Mouse (Mus musculus): ENCODE measurements around the gene Snx6. TPM values are rescaled to one million over a fixed set of nuclear protein-coding genes. Genes with fewer than 3 reads are reported as not detected.
"Not testable (repeated sequence)": the region's sequence is repeated elsewhere in the genome, so short reads cannot be mapped to it uniquely, and the experiment has no call there.

Snx6 gene
- total and polyA plus RNA-seq, 3 experiments, result 12.3 to 27.8 (median 26.4) TPM

DNA sequence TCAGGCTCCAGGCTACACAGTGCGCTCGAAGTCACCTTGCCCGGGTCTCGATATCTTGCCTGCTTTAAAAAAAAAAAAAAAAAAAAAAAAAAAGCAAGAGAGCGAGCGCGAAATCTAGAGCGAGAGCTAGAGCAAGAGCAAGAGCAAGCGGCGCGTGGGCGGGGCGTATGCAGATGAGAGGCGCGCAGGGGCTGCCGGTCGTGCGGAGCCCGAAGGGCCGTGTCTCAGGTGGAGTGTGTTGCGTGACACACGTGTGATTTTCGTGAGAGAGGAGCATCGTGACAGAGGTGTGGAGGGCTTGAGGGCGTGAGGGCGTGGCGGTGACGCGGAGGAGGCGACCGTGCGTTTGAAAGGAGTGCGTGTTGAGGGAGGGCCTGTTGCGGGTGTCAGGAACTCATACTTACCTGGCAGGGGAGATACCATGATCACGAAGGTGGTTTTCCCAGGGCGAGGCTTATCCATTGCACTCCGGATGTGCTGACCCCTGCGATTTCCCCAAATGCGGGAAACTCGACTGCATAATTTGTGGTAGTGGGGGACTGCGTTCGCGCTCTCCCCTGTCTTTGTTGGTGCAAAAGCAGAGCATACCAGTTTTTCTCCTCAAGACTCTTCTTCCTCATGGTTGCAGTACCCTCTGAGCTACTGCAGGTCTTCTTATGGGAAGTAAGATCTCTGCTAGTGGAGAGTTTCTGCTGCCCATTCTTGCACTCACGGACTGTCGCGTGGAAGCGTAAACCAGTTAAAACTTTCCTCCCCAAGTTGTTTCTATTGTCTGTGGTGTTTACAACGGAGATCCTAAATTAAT, 81.5 kb downstream of the Snx6 start:
- H3K4me1 ChIP-seq (ENCODE audit: control insufficient read depth, insufficient read depth, low read length); H3K4me3 ChIP-seq; H3K27ac ChIP-seq; H3K79me2 ChIP-seq (replicated peaks; ENCODE audit: control insufficient read depth, insufficient read depth, low read length); H3K27me3 ChIP-seq (ENCODE audit: control insufficient read depth, insufficient read depth, low read length); intact Hi-C loops (cut with DNase I); H3K9ac ChIP-seq (ENCODE audit: low read depth, low read length); H3K36me3 ChIP-seq (ENCODE audit: control insufficient read depth, insufficient read depth, low read length): not testable (repeated sequence)
- peak; percentile 55 to 66 for DNase-seq
- under 1% methylated on average over 9 of the region's 48 CpGs for WGBS

DNA sequence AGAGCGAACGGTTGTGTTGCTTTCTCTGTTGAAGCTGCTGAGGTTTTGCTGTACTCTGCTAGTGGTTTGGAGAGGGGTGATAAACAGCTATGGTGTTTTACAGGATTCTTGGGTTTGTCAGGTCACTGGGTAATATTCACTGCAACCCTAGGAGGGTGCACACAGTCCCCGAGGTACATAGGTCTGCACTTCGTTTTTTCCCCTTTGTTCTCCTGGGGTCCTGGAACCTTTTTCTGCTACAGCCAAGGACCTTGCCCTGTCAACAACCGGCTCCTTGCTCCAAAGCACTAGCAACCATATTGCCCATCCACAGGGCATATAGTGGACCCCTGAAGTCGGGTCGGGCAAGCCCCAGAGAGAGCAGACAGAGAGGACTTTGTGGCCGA, 85.0 kb downstream of the Snx6 start:
- H3K27me3 ChIP-seq (ENCODE audit: control insufficient read depth, insufficient read depth, low read length); intact Hi-C loops (cut with DNase I); H3K79me2 ChIP-seq (replicated peaks; ENCODE audit: control insufficient read depth, insufficient read depth, low read length); H3K27ac ChIP-seq; H3K9ac ChIP-seq (ENCODE audit: low read depth, low read length); H3K4me1 ChIP-seq (ENCODE audit: control insufficient read depth, insufficient read depth, low read length); DNase-seq; H3K4me3 ChIP-seq; H3K36me3 ChIP-seq (ENCODE audit: control insufficient read depth, insufficient read depth, low read length): not testable (repeated sequence)
- WGBS, result under 1% methylated on average over 4 of the region's 8 CpGs

DNA sequence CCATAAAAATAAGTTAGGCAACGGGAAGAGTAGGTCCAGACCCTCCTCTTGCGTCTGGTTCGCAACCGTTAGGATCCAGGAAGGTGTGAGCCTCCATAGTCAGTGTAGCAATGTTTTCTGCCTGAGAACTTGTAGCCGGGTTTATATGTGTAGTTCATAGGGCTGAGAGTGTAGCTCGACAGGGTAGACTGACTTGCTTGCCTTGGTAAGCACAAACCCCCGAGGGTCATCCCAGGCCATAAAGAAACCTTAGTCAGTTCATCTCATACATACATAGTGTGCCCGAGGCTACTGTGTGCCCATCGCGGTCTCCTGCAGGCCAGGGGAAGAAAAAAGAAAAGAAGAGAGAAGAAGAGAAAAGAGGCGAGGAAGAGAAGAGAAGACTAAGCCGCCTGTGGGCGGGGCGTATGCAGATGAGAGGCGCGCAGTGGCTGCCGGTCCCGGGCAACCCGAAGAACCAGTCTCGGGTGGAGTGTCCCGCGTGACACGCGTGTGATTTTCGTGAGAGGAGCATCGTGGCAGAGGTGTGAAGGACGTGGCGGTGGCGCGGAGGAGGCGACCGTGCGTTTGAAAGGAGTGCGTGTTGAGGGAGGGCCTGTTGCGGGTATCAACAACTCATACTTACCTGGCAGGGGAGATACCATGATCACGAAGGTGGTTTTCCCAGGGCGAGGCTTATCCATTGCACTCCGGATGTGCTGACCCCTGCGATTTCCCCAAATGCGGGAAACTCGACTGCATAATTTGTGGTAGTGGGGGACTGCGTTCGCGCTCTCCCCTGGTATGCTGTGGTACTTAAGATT, 85.6 kb downstream of the Snx6 start:
- H3K4me1 ChIP-seq (ENCODE audit: control insufficient read depth, insufficient read depth, low read length); H3K79me2 ChIP-seq (replicated peaks; ENCODE audit: control insufficient read depth, insufficient read depth, low read length); H3K27me3 ChIP-seq (ENCODE audit: control insufficient read depth, insufficient read depth, low read length); H3K4me3 ChIP-seq; DNase-seq; intact Hi-C loops (cut with DNase I); H3K36me3 ChIP-seq (ENCODE audit: control insufficient read depth, insufficient read depth, low read length); H3K27ac ChIP-seq; H3K9ac ChIP-seq (ENCODE audit: low read depth, low read length): not testable (repeated sequence)
- 0% methylated on average over 10 of the region's 44 CpGs for WGBS

DNA sequence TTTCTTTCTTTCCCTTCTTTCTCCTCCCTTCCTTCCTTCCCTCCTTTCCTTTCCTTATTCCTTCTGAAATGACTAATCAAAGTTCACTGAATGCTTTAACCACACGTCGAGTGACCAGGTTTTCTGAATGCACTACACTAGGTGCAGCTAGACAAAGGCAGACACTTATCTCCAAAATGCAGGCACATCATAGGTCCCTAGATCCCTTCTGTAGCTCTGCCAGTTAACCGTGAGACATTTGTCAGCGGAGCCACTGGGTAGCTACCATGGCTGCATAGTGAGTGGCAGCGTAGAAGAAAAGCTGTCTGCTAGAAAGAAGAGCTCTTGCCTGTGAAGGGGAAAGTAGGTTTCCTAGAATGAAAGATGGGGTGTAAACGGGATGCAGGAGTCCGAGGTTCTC, 96.1 kb downstream of the Snx6 start:
- Histone ChIP-seq H3K36me3 (ENCODE audit: control insufficient read depth, insufficient read depth, low read length) (no peaks in the 10 kb centered on the region), H3K27ac (no peak overlapping the region), H3K79me2 (replicated peaks; ENCODE audit: control insufficient read depth, insufficient read depth, low read length) (no peaks in the 10 kb centered on the region), H3K9ac (ENCODE audit: low read depth, low read length) (no peak overlapping the region), H3K27me3 (ENCODE audit: control insufficient read depth, insufficient read depth, low read length) (no peaks in the 10 kb centered on the region), H3K4me3 (no peak overlapping the region), H3K4me1 (ENCODE audit: control insufficient read depth, insufficient read depth, low read length) (no peaks in the 10 kb centered on the region)
- intact Hi-C loops (cut with DNase I), result loop anchor here (5.0 kb wide), 1 partner anchor 163 kb away; the partner anchor contains the start of gene Cfl2
- DNase-seq, result no peak
- 65% methylated on average over 7 of the region's 7 CpGs for WGBS
- no peak for TF ChIP-seq CTCF (IDR thresholded peaks at IDR 0.05)
- no peak for TF ChIP-seq EP300 (IDR thresholded peaks at IDR 0.05; ENCODE audit: insufficient read depth, low read depth, low read length)
- no peak for TF ChIP-seq POLR2A (IDR thresholded peaks at IDR 0.05; ENCODE audit: insufficient read depth, low read depth, low read length)

DNA sequence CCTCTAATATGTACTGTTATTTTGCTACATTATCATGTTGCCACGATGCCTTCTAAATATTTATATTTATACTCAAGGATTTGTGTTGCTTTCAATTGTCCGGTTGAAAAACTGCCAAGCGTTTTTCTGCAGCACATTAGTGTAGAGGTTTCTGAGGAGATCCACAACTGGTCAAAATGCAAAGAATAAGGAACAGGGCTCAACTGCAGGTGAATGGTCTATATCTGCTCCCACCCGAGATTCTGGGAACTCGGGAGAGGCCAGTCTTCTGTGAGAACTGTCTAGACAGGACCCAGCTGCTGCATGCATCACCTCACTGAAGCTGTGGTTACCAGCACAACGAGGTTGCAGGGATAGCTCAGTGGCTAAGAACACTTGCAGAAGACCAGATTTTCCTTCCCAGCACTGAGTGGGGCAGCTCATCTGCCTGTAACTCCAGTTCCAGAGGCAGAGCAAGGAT, 97.7 kb downstream of the Snx6 start:
- no peaks in the 10 kb centered on the region for H3K36me3 ChIP-seq (ENCODE audit: control insufficient read depth, insufficient read depth, low read length)
- H3K27me3 ChIP-seq (ENCODE audit: control insufficient read depth, insufficient read depth, low read length), result no peaks in the 10 kb centered on the region
- no peak overlapping the region for H3K9ac ChIP-seq (ENCODE audit: low read depth, low read length)
- DNase-seq, result no peak
- TF ChIP-seq EP300 (IDR thresholded peaks at IDR 0.05; ENCODE audit: insufficient read depth, low read depth, low read length) (no peak), POLR2A (IDR thresholded peaks at IDR 0.05; ENCODE audit: insufficient read depth, low read depth, low read length) (no peak), CTCF (IDR thresholded peaks at IDR 0.05) (no peak)
- 36% methylated on average over 6 of the region's 6 CpGs for WGBS
- no peak overlapping the region for H3K4me3 ChIP-seq
- intact Hi-C loops (cut with DNase I), result loop anchor here (5.0 kb wide), 1 partner anchor 164 kb away; the partner anchor contains the start of gene Cfl2
- no peaks in the 10 kb centered on the region for H3K4me1 ChIP-seq (ENCODE audit: control insufficient read depth, insufficient read depth, low read length)
- no peaks in the 10 kb centered on the region for H3K79me2 ChIP-seq (replicated peaks; ENCODE audit: control insufficient read depth, insufficient read depth, low read length)
- H3K27ac ChIP-seq, result no peak overlapping the region

DNA sequence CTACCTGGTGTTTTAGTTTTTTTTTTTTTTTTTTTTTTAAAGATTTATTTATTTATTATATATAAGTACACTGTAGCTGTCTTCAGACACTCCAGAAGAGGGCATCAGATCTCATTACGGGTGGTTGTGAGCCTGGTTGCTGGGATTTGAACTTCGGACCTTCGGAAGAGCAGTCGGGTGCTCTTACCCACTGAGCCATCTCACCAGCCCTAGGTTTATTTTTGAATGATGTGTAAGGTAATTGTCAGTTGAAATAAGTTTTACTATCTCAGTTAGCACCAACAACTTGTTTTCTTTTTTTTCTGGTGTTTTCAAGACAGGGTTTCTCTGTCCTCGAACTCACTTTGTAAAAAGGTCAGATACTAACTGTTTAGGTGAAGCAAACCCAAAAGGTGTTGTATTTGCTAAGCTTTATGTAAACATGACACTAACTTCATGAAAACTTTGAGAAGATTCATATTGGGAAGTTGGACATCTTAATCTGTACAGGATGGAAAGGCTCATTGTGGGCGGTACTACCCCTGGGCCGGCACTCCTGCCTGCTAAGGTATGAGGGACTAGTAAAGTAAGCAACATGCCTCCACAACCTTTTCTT, 98.4 kb downstream of the Snx6 start:
- TF ChIP-seq POLR2A (IDR thresholded peaks at IDR 0.05; ENCODE audit: insufficient read depth, low read depth, low read length), result no peak
- TF ChIP-seq CTCF (IDR thresholded peaks at IDR 0.05), result peak; percentile 53
- DNase-seq, result peak in 1 of 2 experiments; percentile 21
- Histone ChIP-seq H3K9ac (ENCODE audit: low read depth, low read length) (no peak overlapping the region), H3K27me3 (ENCODE audit: control insufficient read depth, insufficient read depth, low read length) (no peaks in the 10 kb centered on the region), H3K36me3 (ENCODE audit: control insufficient read depth, insufficient read depth, low read length) (no peaks in the 10 kb centered on the region; the same call in 1 of the 2 replicates), H3K27ac (peak overlapping the region; percentile 27; the same call in 1 of the 2 replicates), H3K79me2 (replicated peaks; ENCODE audit: control insufficient read depth, insufficient read depth, low read length) (no peaks in the 10 kb centered on the region; the same call in 1 of the 2 replicates), H3K4me3 (no peak overlapping the region), H3K4me1 (ENCODE audit: control insufficient read depth, insufficient read depth, low read length) (no peaks in the 10 kb centered on the region)
- intact Hi-C loops (cut with DNase I), result loop anchor here (5.0 kb wide), 1 partner anchor 165 kb away; the partner anchor contains the start of gene Cfl2
- 9% methylated on average over 7 of the region's 7 CpGs for WGBS

Other genes with a start within 250 kb of the Snx6 start
- gene Sptssa, start 139.1 kb downstream of the Snx6 start, total RNA-seq (2021), result 10 to 100 TPM; 28.4 to 33.3 TPM
- gene Sptssa, start 139.1 kb downstream of the Snx6 start, polyA plus RNA-seq (2012; rRNA removed), result 37.6 and 53.7 TPM in 2 replicates
- gene Eapp, start 99.8 kb downstream of the Snx6 start, total RNA-seq (2021), result 10 to 100 TPM; 27.4 to 27.9 TPM
- gene Eapp, start 99.8 kb downstream of the Snx6 start, polyA plus RNA-seq (2012; rRNA removed), result 7.9 and 10.7 TPM in 2 replicates
- gene Cfl2, start 67.2 kb upstream of the Snx6 start, total RNA-seq (2021), result 100 to 1,000 TPM; 333 to 392 TPM
- 156 and 340 TPM in 2 replicates for gene Cfl2, start 67.2 kb upstream of the Snx6 start, polyA plus RNA-seq (2012; rRNA removed)
- gene Gm20403, start 190.8 kb upstream of the Snx6 start, total RNA-seq (2021), result not detected
- not detected in 2 replicates for gene Gm20403, start 190.8 kb upstream of the Snx6 start, polyA plus RNA-seq (2012; rRNA removed)
- 1 to 10 TPM; 7.0 to 7.8 TPM for gene Baz1a, start 218.6 kb upstream of the Snx6 start, total RNA-seq (2021)
- 1.4 and 3.9 TPM in 2 replicates for gene Baz1a, start 218.6 kb upstream of the Snx6 start, polyA plus RNA-seq (2012; rRNA removed)